Mouse (Mus musculus): ENCODE measurements around the gene Sec14l2.

Sec14l2 gene

GRCm38 (mm10) chr11:4143281-4144062, 20.3 kb upstream of the Sec14l2 start:
- no peak for TF ChIP-seq GATA4 (IDR thresholded peaks at IDR 0.05; ENCODE audit: insufficient replicate concordance, low read length)

DNA sequence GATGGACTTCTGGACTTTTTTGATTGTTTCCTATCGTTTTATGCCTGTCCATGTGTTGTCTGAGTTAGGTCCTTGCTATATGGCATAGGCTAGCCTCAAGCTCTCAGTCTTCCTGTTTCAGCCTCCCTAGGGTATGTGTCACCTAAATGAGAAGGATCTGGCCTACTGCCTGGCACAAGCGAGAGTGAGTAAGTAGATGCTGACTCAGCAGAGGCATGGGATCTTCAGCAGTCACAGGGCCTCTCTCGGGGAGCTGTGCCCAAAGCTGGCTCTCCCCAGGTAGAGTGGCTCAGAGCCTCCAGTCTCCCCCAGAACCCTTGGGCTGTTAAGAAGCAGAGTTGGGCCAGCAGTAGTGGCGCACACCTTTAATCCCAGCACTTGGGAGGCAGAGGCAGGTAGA, 19.1 kb upstream of the Sec14l2 start:
- no peak for TF ChIP-seq GATA4 (IDR thresholded peaks at IDR 0.05; ENCODE audit: insufficient replicate concordance, low read length)

DNA sequence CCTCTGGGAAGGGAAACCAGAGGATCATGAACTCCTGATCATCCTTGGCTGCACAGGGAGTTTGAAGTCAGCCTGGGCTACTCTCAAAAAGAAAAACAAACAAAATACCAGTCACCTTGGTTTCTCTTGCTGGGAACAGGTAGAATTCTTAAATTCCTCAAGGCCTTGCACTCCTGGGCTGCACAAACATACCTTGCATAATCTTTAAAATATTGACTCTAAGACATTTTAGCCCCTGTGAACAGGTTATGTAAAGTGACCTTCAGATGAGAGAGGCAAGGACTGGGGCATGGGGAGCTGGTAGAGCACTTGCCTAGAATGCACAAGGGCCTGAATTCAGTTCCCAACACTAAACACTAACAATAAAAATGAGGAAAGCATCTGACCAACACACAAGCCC, 18.3 kb upstream of the Sec14l2 start:
- no peak for TF ChIP-seq GATA4 (IDR thresholded peaks at IDR 0.05; ENCODE audit: insufficient replicate concordance, low read length)

- TF ChIP-seq GATA4 (IDR thresholded peaks at IDR 0.05; ENCODE audit: insufficient replicate concordance, low read length) = no peak
Observed at GRCm38 (mm10) chr11:4138964-4139363, 15.7 kb upstream of the Sec14l2 start.

GRCm38 (mm10) chr11:4134986-4135935, 12.0 kb upstream of the Sec14l2 start, which contains the start of gene Rnf215:
Gene Rnf215, plus strand, starts transcription at chr11:4135202.
- TF ChIP-seq GATA4 (IDR thresholded peaks at IDR 0.05; ENCODE audit: insufficient replicate concordance, low read length) = no peak

DNA sequence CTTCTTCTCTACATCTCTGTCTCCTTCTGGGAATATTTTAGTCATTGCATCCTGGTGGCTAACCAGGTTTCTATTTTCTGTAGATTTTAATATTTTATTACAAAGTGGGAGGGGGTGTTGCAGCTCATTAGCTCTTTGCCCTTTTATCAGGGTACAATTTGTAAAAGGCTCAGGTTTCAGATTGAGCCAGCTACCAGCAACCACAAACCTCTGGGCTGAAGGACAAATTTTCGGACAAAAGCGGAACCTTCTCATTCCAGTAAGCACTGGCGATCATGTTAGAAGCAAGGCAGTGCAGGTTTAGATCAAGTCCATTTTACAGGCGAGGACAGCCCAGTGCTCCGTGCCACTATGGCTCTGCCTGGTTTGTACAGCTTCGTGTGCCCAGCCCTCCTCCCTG, 11.2 kb upstream of the Sec14l2 start:
- TF ChIP-seq GATA4 (IDR thresholded peaks at IDR 0.05; ENCODE audit: insufficient replicate concordance, low read length) = no peak

DNA sequence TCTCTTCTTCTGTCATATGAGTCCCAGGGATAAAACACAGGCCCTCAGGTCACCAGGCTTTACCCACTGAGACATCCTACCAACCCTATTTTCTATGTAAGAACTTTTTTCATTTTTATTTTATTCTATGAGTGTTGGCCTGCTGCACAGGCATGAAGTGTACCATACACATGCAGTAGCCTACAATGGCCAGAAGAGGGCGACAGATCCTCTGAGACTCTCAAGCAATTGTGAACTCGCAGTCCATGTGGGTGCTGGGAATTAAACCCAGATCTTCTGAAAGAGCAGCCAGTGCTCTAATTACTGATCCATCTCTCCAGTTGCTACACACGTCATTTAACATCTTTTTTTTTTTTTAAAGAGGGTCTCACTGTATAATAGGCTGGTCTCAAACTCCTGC, 10.2 kb upstream of the Sec14l2 start:
- TF ChIP-seq GATA4 (IDR thresholded peaks at IDR 0.05; ENCODE audit: insufficient replicate concordance, low read length) = no peak

DNA sequence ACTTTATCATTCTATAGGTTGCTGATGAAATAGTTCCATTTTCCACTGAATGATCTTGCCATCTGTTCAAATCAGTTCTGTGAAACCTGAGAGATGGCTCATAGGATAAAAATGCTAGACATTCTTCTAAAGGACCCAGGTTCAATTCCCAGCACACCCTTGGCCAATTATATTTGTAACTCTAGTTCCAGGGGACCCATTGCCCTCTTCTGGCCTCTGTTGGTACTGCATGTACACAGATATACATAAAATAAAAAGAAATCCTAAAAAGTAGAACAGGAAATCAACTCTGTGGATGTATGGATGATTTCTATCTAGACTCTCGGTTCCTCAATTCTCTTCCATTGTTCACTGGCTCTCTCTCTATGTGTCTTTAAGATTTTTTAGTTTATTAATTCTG, 3.8 kb upstream of the Sec14l2 start:
- no peak for TF ChIP-seq GATA4 (IDR thresholded peaks at IDR 0.05; ENCODE audit: insufficient replicate concordance, low read length)

DNA sequence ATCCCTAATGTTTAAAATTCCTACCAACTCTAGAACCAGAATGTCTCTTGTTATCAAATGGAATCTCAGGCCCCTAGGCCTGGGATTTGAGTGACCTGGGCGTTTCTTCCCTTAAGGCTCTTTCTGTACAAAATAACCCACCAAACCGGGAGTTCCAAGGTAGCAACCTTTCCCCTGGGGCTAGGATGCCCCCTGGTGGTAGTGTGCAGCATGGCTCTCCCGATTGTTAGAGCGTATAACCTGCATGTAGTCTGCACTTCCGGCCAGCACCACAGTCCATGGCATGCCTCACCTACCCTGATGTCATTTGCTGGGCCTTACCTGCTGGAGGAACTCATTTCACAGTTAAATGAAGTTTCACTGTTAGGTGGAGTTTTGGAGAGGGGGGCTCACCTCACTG, 707 bp upstream of the Sec14l2 start:
- TF ChIP-seq GATA4 (IDR thresholded peaks at IDR 0.05; ENCODE audit: insufficient replicate concordance, low read length) = no peak

- 0 out of 2 replicates have a peak, but pooled peaks have one; percentile 9 for TF ChIP-seq GATA4 (IDR thresholded peaks at IDR 0.05; ENCODE audit: insufficient replicate concordance, low read length)
Observed at GRCm38 (mm10) chr11:4122226-4122625, 989 bp downstream of the Sec14l2 start.

- TF ChIP-seq GATA4 (IDR thresholded peaks at IDR 0.05; ENCODE audit: insufficient replicate concordance, low read length) = no peak
Observed at GRCm38 (mm10) chr11:4121691-4122090, 1.5 kb downstream of the Sec14l2 start.

GRCm38 (mm10) chr11:4119635-4120034, 3.6 kb downstream of the Sec14l2 start:
- TF ChIP-seq GATA4 (IDR thresholded peaks at IDR 0.05; ENCODE audit: insufficient replicate concordance, low read length) = no peak

GRCm38 (mm10) chr11:4118081-4118921, 4.9 kb downstream of the Sec14l2 start:
- TF ChIP-seq GATA4 (IDR thresholded peaks at IDR 0.05; ENCODE audit: insufficient replicate concordance, low read length) = no peak

DNA sequence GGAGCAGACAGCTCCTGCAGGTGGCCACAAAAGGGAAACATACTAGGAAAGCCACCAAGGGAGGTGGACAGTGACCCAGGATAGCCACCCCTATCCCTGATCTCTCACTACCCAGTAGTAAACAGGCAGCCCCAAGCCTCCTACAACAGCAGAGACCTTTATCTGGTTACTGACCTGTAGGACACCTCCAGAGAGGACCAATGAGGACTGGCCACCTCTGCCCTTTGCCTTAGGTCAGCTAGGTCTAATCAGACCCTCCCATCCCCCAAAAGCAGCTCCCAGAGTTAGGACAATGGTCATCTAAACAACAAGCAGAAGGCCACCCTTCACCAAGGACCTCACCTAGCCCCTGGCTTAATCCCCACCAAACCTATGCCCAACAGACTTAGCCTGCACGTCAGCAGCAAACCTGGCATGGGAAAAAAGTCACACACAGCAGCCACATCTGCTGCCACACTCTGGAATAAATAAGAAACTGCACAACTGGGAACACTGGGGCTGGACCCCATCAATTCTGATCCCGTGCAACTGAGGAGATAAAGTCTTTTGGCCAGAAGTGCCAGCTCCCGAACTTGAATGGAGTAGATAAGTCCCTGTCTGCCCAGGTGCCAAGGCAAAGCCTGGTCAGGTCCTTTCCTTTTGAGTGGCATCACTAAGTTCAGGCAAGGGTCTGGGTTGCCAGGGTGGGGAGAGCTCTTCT, 5.7 kb downstream of the Sec14l2 start:
- TF ChIP-seq GATA4 (IDR thresholded peaks at IDR 0.05; ENCODE audit: insufficient replicate concordance, low read length) = peak; percentile 50; the same call in 1 of the 2 replicates

All from liver, adult (tissue).